Mouse (Mus musculus): ENCODE data around the gene Olfr750.
A peak's percentile ranks its signal among the peaks of the same experiment; 100 is the strongest.

Gene Olfr750

DNA sequence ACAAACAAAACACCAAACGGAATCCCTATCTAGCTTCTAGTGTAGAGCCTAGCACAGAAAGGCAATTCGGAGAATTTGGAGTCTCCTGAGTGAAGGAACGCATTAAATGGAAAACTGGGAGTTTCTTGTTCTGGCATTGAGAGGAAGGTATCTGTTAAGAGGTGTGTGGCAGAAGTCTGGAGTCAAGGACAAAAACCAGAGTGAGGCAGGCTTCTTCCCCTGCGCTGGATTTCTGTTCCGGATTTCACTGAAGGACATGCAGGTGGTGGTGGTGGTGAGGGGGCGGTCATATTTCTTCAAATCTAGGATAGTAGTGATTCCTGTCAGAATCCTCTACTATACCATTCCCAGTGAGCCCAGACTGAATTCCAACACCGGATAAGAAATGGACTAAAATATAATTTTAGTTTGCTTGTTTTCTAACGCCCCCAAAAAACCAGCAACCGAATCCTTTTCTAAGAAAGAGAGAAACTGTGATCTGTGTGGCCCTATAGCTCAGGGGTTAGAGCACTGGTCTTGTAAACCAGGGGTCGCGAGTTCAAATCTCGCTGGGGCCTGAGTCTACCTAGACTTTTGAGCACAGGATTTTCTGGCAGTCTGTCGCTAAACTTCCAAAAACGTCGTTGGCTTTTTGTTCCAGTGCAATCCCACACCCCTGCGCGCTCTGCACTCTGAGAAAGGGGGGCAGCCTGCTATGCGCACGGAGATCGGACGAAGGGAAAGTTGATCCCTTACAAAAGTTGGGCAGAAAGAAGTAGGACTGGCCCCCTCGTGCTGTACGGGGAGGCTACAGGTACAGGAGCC, 14.1 kb upstream of the Olfr750 start:
- peak in 1 of 2 experiments; percentile 82 for DNase-seq (ENCODE audit: low spot score in 2 of 2)

GRCm38 (mm10) chr14:51087762-51088161, 13.5 kb upstream of the Olfr750 start:
- DNase-seq (ENCODE audit: low spot score in 2 of 2) = no peak

DNA sequence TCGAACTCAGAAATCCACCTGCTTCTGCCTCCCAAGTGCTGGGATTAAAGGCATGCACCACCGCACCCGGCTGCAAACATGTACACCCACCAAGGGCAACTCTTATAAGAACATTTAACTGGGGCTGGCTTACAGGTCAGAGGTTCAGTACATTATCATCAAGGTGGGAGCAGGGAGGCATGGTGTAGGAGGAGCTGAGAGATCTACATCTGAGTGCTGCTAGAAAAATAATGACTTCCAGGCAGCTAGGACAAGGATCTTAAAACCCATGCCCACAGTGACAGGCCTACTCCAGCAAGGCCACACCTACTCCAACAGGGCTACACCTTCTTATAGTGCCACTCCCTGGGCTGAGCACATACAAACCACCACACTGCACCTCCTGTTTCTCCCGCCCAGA, 11.7 kb upstream of the Olfr750 start:
- DNase-seq (ENCODE audit: low spot score in 2 of 2) = no peak

DNA sequence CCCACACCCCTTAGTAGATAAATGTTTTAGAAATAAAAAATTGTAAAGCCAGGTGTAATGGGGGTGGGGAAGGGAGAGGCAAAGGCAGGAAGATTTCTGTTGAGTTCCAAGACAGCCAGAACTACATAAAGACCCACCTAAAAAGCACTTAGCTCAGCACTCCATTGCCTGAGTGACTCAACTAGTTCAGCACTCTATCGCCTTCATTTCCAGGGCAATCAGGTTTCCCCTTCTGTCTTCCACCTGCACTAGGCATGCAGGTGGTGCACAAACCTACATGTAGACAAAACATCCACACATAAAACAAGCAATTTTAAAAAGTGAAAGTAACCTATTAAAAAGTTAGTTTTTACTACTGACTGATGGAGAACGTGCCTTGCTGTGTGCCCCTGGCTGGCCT, 10.9 kb upstream of the Olfr750 start:
- DNase-seq (ENCODE audit: low spot score in 2 of 2) = no peak

- DNase-seq (ENCODE audit: low spot score in 2 of 2) = no peak
Observed at GRCm38 (mm10) chr14:51083805-51084204, 9.6 kb upstream of the Olfr750 start.

- DNase-seq (ENCODE audit: low spot score in 2 of 2) = no peak
Observed at GRCm38 (mm10) chr14:51082599-51083581, 8.7 kb upstream of the Olfr750 start.

DNA sequence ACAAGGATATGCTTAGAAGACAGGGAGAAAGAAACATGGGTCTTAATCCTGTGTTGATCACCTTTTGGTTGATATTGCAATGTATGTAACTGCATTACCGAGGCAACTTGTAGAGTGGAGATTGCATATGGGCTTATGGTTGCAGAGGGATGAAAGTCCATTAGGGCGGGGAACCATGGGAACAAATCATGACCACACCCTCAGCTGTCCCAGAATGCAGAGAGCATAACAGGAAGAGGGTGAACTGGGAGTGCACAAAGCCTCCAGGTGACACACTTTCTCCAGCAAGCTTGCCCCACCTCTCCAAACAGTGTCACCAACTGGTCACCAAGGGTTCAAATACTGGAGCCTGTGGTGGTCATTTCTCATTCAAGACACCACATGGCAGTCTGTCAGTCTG, 6.8 kb upstream of the Olfr750 start:
- no peak for DNase-seq (ENCODE audit: low spot score in 2 of 2)

- no peak for DNase-seq (ENCODE audit: low spot score in 2 of 2)
Observed at GRCm38 (mm10) chr14:51079180-51079579, 4.9 kb upstream of the Olfr750 start.

DNA sequence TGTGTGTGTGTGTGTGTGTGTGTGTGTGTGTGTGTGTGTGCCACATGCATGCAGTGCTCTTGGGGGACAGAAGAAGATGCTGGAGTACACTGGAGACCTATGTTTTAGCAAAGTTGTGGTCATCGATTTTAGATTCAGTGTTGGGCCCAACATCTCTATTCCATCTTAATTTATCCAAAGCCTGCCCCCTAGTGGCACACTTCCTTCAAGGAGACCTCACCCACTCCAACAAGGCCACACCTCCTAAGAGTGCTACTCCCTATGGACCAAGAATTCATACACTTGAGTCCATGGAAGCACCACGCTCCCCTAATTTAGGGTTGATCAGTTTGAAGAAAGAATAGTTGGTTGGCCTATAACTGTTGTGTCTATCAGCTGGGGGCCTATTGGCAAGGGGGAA, 4.6 kb downstream of the Olfr750 start:
- no peak for DNase-seq (ENCODE audit: low spot score in 2 of 2)

DNA sequence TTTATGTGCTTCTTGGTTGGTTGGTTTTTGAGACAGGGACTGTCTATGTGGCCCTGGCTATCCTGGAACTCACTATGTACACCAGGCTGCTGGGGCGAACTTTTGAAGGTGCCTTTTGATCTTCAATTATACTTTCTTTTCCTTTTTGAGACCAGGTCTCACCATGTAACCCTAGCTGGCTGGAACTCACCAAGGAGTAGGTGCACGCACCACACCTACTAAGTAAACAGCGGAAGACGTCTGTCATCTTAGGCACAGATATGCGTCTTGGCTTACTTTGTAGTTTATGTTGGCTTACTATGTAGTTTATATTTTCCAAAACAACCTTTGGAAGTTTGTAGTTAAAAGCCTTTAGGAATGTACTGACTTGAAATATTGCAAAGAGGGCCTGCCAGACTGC, 5.3 kb downstream of the Olfr750 start:
- DNase-seq (ENCODE audit: low spot score in 2 of 2) = no peak

DNA sequence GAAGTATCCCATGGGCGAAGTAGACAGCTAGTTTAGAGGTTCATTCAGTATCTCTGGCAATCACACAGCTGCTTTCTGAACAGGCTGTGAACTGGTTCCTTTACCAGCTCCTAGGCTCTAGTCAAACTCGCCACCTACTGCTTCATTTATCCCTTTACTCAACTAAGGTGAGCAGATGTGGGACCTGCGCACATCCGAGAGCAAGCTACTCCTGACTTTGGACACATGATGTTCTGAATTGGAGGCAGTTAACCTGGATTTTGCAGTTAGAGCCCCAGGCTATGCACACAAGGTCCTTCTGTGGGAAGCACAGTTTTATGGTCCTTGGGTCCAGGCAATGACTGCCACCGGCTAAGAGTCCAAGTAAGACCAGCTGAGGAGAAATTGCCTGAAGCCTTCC, 13.5 kb downstream of the Olfr750 start:
- DNase-seq (ENCODE audit: low spot score in 2 of 2) = no peak

DNA sequence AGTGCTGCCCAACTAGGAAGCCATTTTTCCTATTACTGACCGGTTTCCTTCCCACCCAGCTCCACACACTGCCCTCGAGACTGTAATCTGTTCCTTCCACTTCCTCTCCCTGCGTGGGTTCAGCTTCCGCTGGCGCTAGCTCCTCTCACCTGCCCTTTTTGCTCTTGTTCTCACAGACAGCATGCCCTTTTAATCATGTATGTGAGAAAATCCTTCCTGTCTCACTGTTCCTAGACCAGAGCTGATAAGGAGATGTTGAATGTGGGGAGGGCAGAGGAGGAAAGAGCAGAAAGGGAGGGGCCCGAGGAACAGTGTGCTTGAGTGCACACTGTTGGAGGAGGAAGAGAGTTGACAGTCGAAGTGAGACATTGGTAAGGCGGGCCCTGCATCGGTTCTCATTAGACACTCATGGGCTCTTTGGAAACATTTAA, 16.8 kb downstream of the Olfr750 start, which contains the start of gene Rnase12:
Rnase12 (minus strand) TSS at position 261 of the 431 bp plus-strand sequence.
- DNase-seq (ENCODE audit: low spot score in 2 of 2) = no peak

DNA sequence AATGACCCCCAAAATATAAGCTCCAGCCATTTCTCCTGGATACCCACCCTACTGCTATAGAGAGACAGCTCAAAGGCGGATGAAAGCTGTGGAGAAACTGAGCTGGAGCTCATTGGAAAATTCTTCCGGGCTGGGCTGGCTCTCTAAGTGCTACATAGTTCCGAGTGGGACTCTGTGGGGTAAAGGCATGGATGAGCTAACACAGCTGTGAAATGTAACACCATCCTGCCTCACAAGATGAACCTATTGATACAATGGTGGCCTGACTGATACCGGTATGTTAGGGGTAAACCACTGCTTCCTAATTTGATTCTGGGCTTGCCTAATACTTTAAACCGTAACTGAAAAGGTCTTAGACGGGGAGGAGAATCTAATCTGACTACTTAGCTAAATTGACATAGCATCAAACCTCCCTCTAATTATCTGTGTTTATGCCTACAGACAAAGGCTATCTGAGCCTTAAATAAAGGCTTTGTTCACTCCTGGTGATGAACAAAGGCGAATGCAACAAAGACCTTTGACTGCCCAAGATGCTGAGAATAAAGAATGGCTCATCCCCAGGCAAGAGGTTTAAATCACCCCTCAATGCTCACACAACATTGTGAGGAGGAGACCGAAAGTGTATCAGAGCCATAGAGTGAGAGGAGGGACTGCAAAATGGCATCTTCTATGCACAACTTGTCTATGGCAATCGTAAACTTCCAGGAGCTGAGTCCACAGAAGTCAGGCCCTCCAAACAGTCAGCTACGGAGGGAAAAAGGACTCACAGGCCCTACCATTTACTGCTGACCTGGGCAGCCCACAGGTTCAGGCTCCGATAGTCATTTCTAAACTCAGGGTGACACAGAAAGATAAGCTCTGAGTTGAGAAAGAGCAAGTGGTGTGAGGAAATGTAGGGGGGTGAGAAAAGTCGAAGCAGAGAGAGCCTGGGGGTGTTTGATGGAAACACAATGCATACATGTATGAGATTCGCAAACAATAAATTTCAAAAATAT, 19.7 kb downstream of the Olfr750 start:
- DNase-seq (ENCODE audit: low spot score in 2 of 2) = no peak

DNA sequence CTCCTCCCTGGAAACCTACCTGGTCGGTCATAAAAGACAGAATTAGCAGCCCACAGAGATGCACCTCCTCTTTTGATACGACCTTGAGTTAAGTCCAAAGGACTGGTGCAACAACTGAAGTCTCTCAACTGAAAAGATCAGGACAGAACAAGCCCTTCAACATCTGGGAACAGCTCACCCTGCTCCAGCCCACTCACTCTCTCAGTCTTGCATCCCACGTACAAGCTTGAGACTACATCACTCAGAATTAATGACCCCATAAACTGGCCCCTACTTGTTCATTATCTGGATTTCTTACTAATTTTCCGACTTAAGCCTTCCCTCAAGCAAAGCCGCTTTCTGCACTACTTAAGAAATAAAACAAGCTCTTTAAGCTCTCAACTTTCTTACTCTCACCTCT, 21.1 kb downstream of the Olfr750 start:
- DNase-seq (ENCODE audit: low spot score in 2 of 2) = no peak

DNA sequence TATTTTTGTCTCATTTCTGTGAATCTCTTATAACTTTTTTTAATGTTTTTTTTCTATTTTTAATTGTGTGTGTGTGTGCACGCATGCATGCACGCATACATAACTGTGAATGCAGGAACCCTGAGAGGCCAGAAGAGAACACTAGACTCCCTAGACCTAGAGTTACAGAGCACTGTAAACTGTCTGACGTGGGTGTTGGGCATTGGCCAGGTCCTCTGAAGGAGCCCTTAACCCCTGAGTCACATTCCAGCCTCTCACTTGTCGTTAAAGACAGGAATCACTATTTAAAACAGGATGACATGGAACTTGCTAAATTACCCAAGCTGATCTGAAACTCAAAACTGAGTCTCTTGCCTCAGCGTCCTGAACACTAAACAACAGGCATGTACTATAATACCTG, 22.3 kb downstream of the Olfr750 start:
- DNase-seq (ENCODE audit: low spot score in 2 of 2) = no peak

DNA sequence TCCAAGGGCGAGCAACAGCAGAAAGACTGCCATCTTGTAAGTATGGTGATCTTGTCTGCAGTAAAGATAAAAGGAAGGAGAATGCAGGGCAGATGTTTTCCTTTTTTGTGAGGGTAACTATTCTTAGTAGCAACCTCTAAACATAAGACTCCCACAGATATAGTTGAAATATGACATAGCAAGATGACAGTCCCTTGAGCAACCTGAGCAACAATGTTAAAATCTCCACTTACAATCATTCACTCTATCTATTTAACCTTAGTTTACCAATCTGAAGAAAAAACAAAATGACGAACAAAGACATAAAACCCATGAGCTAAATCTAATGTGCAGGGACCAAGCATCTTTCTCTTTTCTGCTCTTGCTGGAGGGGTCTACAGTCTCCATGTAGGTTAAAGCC, 24.2 kb downstream of the Olfr750 start, which contains the start of gene Rnase11:
Rnase11 (minus strand) TSS at position 101 of the 400 bp plus-strand sequence.
- DNase-seq (ENCODE audit: low spot score in 2 of 2) = no peak

- DNase-seq (ENCODE audit: low spot score in 2 of 2) = no peak
Observed at GRCm38 (mm10) chr14:51047846-51048245, 26.4 kb downstream of the Olfr750 start.

DNA sequence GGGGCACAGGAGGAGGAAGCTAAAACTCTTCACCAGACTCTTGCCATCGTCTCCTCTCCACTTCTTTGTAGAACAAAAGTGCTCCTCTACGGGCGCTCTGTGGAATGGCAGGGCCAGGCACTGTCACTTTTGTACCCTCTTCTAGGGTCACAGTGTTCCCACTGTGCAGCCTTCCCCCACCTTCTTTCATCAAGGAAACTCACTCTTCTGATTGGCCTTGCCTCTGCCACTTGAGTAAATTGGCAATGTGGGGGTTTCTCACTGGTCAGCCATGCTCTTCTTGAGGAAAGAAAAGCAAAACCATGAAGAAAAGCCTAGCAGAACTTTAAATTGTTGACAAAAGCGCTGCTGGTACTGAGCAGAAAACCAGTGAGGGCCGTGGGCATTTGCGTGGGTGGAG, 32.5 kb downstream of the Olfr750 start, which contains the start of gene Rnase9:
Rnase9 (minus strand) TSS at position 101 of the 400 bp plus-strand sequence.
- DNase-seq (ENCODE audit: low spot score in 2 of 2) = no peak

DNA sequence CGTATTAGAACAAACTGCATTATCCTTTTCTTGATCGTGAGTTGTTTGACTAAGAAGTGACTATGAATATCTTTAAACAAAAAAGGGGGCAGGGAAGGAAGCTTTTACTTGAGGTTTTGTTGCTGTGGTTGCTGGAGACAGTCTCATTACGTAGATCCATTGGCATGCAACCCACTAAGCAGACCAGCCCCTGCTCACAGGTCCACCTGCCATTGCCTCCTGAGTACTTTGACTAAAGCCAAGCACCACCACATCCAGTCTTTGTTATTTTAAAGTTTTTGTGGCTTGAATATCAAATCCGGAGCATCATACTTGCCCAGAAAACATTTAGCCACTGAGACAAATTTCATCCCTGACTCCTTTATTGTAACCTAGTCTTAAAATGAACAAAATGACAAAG, 38.0 kb downstream of the Olfr750 start:
- DNase-seq (ENCODE audit: low spot score in 2 of 2) = no peak

DNA sequence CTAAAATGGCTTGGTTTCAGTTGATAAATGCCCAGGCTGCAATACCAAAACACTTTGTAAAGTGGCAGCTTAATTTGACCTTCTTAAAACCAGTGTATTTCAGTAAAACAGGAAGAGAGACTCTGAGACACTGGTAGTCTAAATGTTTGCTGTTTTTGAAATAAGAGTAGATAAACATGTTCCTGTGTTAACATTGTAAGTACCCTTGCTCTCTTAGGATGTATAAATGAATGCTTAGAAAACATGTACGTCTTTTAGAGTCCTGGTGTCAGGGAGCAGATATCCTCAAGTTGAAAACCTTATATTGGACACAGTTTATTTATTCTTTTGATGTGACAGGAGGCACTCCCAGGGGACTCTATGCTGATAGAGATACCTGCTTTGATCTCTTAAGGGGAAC, 39.0 kb downstream of the Olfr750 start:
- no peak for DNase-seq (ENCODE audit: low spot score in 2 of 2)
